Mouse (Mus musculus) right cerebral cortex, postnatal 36 days (tissue): Measurements from ENCODE around the gene Fam221b.

Experiments
- DNase-seq, 2 experiments: peaks; one replicate each; pipeline ENCODE4 v3.0.0; 2022; ENCODE audit warnings: low spot score in 2 of 2, mixed read lengths in 1 of 2

The Fam221b gene

GRCm38 (mm10) chr4:43668782-43669427, at the start of gene Fam221b, which contains the start of gene Tmem8b:
Gene Fam221b, minus strand, starts transcription at chr4:43669145.
Gene Tmem8b, plus strand, starts transcription at chr4:43668971.
- DNase-seq, result peak; percentile 85 to 88

GRCm38 (mm10) chr4:43713652-43714219, 44.8 kb upstream of the Fam221b start:
- DNase-seq, result no peak

GRCm38 (mm10) chr4:43711821-43712220, 42.9 kb upstream of the Fam221b start:
- peak; percentile 62 to 66 for DNase-seq

GRCm38 (mm10) chr4:43709869-43710268, 40.9 kb upstream of the Fam221b start, which contains the start of gene Olfr71:
Gene Olfr71, minus strand, starts transcription at chr4:43710255.
- DNase-seq, result no peak

- no peak for DNase-seq
Measured at GRCm38 (mm10) chr4:43705991-43706390, 37.0 kb upstream of the Fam221b start.

GRCm38 (mm10) chr4:43703851-43704250, 34.9 kb upstream of the Fam221b start:
- DNase-seq, result no peak

GRCm38 (mm10) chr4:43703439-43703838, 34.5 kb upstream of the Fam221b start:
- DNase-seq, result no peak

GRCm38 (mm10) chr4:43700707-43701106, 31.8 kb upstream of the Fam221b start, which contains the start of gene Olfr70:
Gene Olfr70, minus strand, starts transcription at chr4:43700807.
- no peak for DNase-seq

- no peak for DNase-seq
Measured at GRCm38 (mm10) chr4:43696561-43696960, 27.6 kb upstream of the Fam221b start.

GRCm38 (mm10) chr4:43695249-43695671, 26.3 kb upstream of the Fam221b start:
- no peak for DNase-seq

- no peak for DNase-seq
Measured at GRCm38 (mm10) chr4:43694439-43695248, 25.7 kb upstream of the Fam221b start.

- no peak for DNase-seq
Measured at GRCm38 (mm10) chr4:43693806-43694241, 24.9 kb upstream of the Fam221b start.

GRCm38 (mm10) chr4:43691026-43691425, 22.1 kb upstream of the Fam221b start:
- DNase-seq, result no peak

- no peak for DNase-seq
Measured at GRCm38 (mm10) chr4:43690021-43690420, 21.1 kb upstream of the Fam221b start.

- DNase-seq, result no peak
Measured at GRCm38 (mm10) chr4:43679416-43680043, 10.6 kb upstream of the Fam221b start.

- DNase-seq, result no peak
Measured at GRCm38 (mm10) chr4:43678541-43678940, 9.6 kb upstream of the Fam221b start.

GRCm38 (mm10) chr4:43675608-43676007, 6.7 kb upstream of the Fam221b start:
- no peak for DNase-seq

- no peak for DNase-seq
Measured at GRCm38 (mm10) chr4:43674974-43675373, 6.0 kb upstream of the Fam221b start.

GRCm38 (mm10) chr4:43673703-43674102, 4.8 kb upstream of the Fam221b start:
- no peak for DNase-seq

GRCm38 (mm10) chr4:43672070-43672469, 3.1 kb upstream of the Fam221b start:
- peak; percentile 61 to 73 for DNase-seq

- DNase-seq, result peak in 1 of 2 experiments; percentile 32
Measured at GRCm38 (mm10) chr4:43669428-43669794, 466 bp upstream of the Fam221b start.

- no peak for DNase-seq
Measured at GRCm38 (mm10) chr4:43666412-43666811, 2.5 kb downstream of the Fam221b start.
